Comparison of ENCODE assay signal across 9 mouse cellular contexts in genomic region chr8:125068146-125068905, GRCm38 (mm10). TPM values are rescaled to one million over a fixed set of nuclear protein-coding genes. Genes with fewer than 3 reads are reported as not detected.
DNase-seq lines count a peak whose midpoint lies in the region; ATAC-seq lines count a peak whose summit lies in the region.
"Had no signal": no experiment of that assay in that cellular context is flagged by ENCODE, and none has a peak within 500 bp of the region (broad histone marks: within the 10 kb centered on the region; RNA-seq: fewer than 3 reads in every experiment).

No protein-coding gene starts in this region.

- 0 out of 2 replicates have a peak overlapping the region, but pooled peaks have one; percentile 56 for H3K27ac ChIP-seq in forebrain, embryonic 14.5 days (ENCODE audit: low read depth, low read length)
- no peak overlapping the region for H3K27ac ChIP-seq in forebrain, embryonic 11.5 days (ENCODE audit: low read depth, low read length)
- peak overlapping the region; percentile 77 for H3K27ac ChIP-seq in lung, embryonic 15.5 days
- H3K27ac ChIP-seq in hindbrain, embryonic 16.5 days (ENCODE audit: low read depth, low read length): peak overlapping the region; percentile 74
- H3K27ac ChIP-seq in neural tube, embryonic 14.5 days (ENCODE audit: low read depth, low read length): peak overlapping the region; percentile 46

- no peak for ATAC-seq in forebrain, embryonic 14.5 days
- ATAC-seq in forebrain, embryonic 11.5 days (replicated peaks; ENCODE audit: low FRiP score): no peak
- no peak for ATAC-seq in lung, embryonic 15.5 days (ENCODE audit: borderline replicate concordance, extremely low read depth, low FRiP score, low TSS enrichment)
- no peak for ATAC-seq in hindbrain, embryonic 16.5 days
- no peak for ATAC-seq in neural tube, embryonic 14.5 days (ENCODE audit: low read depth)

- no peak overlapping the region for H3K4me3 ChIP-seq in forebrain, embryonic 14.5 days (ENCODE audit: low read depth, low read length)
- H3K4me3 ChIP-seq in forebrain, embryonic 11.5 days (ENCODE audit: low read depth, low read length): no peak overlapping the region
- H3K4me3 ChIP-seq in lung, embryonic 15.5 days: no peak overlapping the region
- H3K4me3 ChIP-seq in hindbrain, embryonic 16.5 days (ENCODE audit: low read length): no peak overlapping the region
- H3K4me3 ChIP-seq in neural tube, embryonic 14.5 days (ENCODE audit: low read depth, low read length): no peak overlapping the region
- H3K4me3 ChIP-seq: liver, embryonic 15.5 days had no signal

- 87% methylated on average over 6 of the region's 6 CpGs for WGBS in forebrain, embryonic 14.5 days
- 89% methylated on average over 6 of the region's 6 CpGs for WGBS in forebrain, embryonic 11.5 days
- WGBS in lung, embryonic 15.5 days: 73% methylated on average over 6 of the region's 6 CpGs
- WGBS in hindbrain, embryonic 16.5 days: 83% methylated on average over 6 of the region's 6 CpGs
- 84% methylated on average over 6 of the region's 6 CpGs for WGBS in neural tube, embryonic 14.5 days

- no peak overlapping the region for H3K9ac ChIP-seq in forebrain, embryonic 14.5 days (ENCODE audit: low read length)
- no peak overlapping the region for H3K9ac ChIP-seq in forebrain, embryonic 11.5 days (ENCODE audit: low read length)
- H3K9ac ChIP-seq in lung, embryonic 15.5 days: no peak overlapping the region
- H3K9ac ChIP-seq in hindbrain, embryonic 16.5 days (ENCODE audit: low read depth, low read length): no peak overlapping the region
- H3K9ac ChIP-seq in neural tube, embryonic 14.5 days (replicated peaks; ENCODE audit: low read depth, low read length): no peak overlapping the region
- H3K9ac ChIP-seq: liver, embryonic 15.5 days had no signal

- no peaks in the 10 kb centered on the region for H3K36me3 ChIP-seq in forebrain, embryonic 14.5 days (ENCODE audit: control insufficient read depth, insufficient read depth, low read length)
- H3K36me3 ChIP-seq in forebrain, embryonic 11.5 days (ENCODE audit: control insufficient read depth, insufficient read depth, low read length): no peaks in the 10 kb centered on the region
- no peaks in the 10 kb centered on the region for H3K36me3 ChIP-seq in lung, embryonic 15.5 days
- H3K36me3 ChIP-seq in hindbrain, embryonic 16.5 days (ENCODE audit: control insufficient read depth, insufficient read depth, low read length): no peaks in the 10 kb centered on the region
- H3K36me3 ChIP-seq in neural tube, embryonic 14.5 days (ENCODE audit: control insufficient read depth, insufficient read depth, low read length): no peaks in the 10 kb centered on the region
- H3K36me3 ChIP-seq: liver, embryonic 15.5 days had no signal

- H3K4me2 ChIP-seq in forebrain, embryonic 14.5 days (ENCODE audit: low read length): no peak overlapping the region
- no peak overlapping the region for H3K4me2 ChIP-seq in forebrain, embryonic 11.5 days (ENCODE audit: low read depth, low read length, severe bottlenecking)
- H3K4me2 ChIP-seq in lung, embryonic 15.5 days: no peak overlapping the region
- H3K4me2 ChIP-seq in hindbrain, embryonic 16.5 days (ENCODE audit: low read length): no peak overlapping the region
- no peak overlapping the region for H3K4me2 ChIP-seq in neural tube, embryonic 14.5 days (ENCODE audit: low read depth, low read length)

- H3K27me3 ChIP-seq in forebrain, embryonic 14.5 days (replicated peaks; ENCODE audit: control insufficient read depth, insufficient read depth, low read length): no peaks in the 10 kb centered on the region
- H3K27me3 ChIP-seq in forebrain, embryonic 11.5 days (ENCODE audit: control insufficient read depth, insufficient read depth, low read length): no peaks in the 10 kb centered on the region
- H3K27me3 ChIP-seq in lung, embryonic 15.5 days: no peaks in the 10 kb centered on the region
- H3K27me3 ChIP-seq in hindbrain, embryonic 16.5 days (replicated peaks; ENCODE audit: control insufficient read depth, insufficient read depth, low read length): no peaks in the 10 kb centered on the region
- no peaks in the 10 kb centered on the region for H3K27me3 ChIP-seq in neural tube, embryonic 14.5 days (ENCODE audit: control insufficient read depth, insufficient read depth, low read length)
- H3K27me3 ChIP-seq: liver, embryonic 15.5 days had no signal

- no peaks in the 10 kb centered on the region for H3K9me3 ChIP-seq in forebrain, embryonic 14.5 days (replicated peaks; ENCODE audit: control insufficient read depth, low read length)
- no peaks in the 10 kb centered on the region for H3K9me3 ChIP-seq in forebrain, embryonic 11.5 days (ENCODE audit: control insufficient read depth, low read length)
- no peaks in the 10 kb centered on the region for H3K9me3 ChIP-seq in lung, embryonic 15.5 days
- H3K9me3 ChIP-seq in hindbrain, embryonic 16.5 days (ENCODE audit: control insufficient read depth, low read length): no peaks in the 10 kb centered on the region
- no peaks in the 10 kb centered on the region for H3K9me3 ChIP-seq in neural tube, embryonic 14.5 days (ENCODE audit: control insufficient read depth, low read length)
- H3K9me3 ChIP-seq: liver, embryonic 15.5 days had no signal

- no peaks in the 10 kb centered on the region for H3K4me1 ChIP-seq in forebrain, embryonic 14.5 days (ENCODE audit: control insufficient read depth, insufficient read depth, low read length)
- no peaks in the 10 kb centered on the region for H3K4me1 ChIP-seq in forebrain, embryonic 11.5 days (replicated peaks; ENCODE audit: control insufficient read depth, insufficient read depth, low read length)
- H3K4me1 ChIP-seq in lung, embryonic 15.5 days: peaks cover 16% of the 10 kb centered on the region
- H3K4me1 ChIP-seq in hindbrain, embryonic 16.5 days (ENCODE audit: control insufficient read depth, insufficient read depth, low read depth, low read length): peaks cover 4% of the 10 kb centered on the region
- no peaks in the 10 kb centered on the region for H3K4me1 ChIP-seq in neural tube, embryonic 14.5 days (ENCODE audit: control insufficient read depth, insufficient read depth, low read length)

- no peak for DNase-seq in forebrain, embryonic 14.5 days (ENCODE audit: low spot score)
- no peak for DNase-seq in forebrain, embryonic 11.5 days (ENCODE audit: low spot score)
- DNase-seq in lung, adult 18-20 months: no peak
- no peak for DNase-seq in T-cell, adult 2 months (ENCODE audit: low spot score)
- no peak for DNase-seq in urinary bladder, postnatal 14 days (ENCODE audit: low spot score)

RNA-seq across cellular contexts. Expression of gene Disc1, which starts 14.3 kb away (rescaled TPM):
- polyA plus RNA-seq in forebrain, embryonic 14.5 days (2014; fragmentation: Nextera tagmentation; extraction: Ambion mirVana): 0.30 and 0.62 TPM in 2 replicates
- 1.0 and 1.3 TPM in 2 replicates for polyA plus RNA-seq in forebrain, embryonic 11.5 days (2014; fragmentation: Nextera tagmentation; extraction: Ambion mirVana)
- polyA plus RNA-seq in lung, embryonic 15.5 days (2015; fragmentation: Nextera tagmentation; extraction: Ambion mirVana): 2.9 and 3.0 TPM in 2 replicates
- 2.0 and 2.6 TPM in 2 replicates for polyA plus RNA-seq in hindbrain, embryonic 16.5 days (2015; fragmentation: Nextera tagmentation; extraction: Ambion mirVana)
- polyA plus RNA-seq in neural tube, embryonic 14.5 days (2014; fragmentation: Nextera tagmentation; extraction: Ambion mirVana): 1.0 and 1.2 TPM in 2 replicates

RNA-seq across cellular contexts. Expression of gene Tsnax, which starts 55.5 kb away (rescaled TPM):
- 171 and 186 TPM in 2 replicates for polyA plus RNA-seq in forebrain, embryonic 14.5 days (2014; fragmentation: Nextera tagmentation; extraction: Ambion mirVana)
- 126 and 130 TPM in 2 replicates for polyA plus RNA-seq in forebrain, embryonic 11.5 days (2014; fragmentation: Nextera tagmentation; extraction: Ambion mirVana)
- polyA plus RNA-seq in lung, embryonic 15.5 days (2015; fragmentation: Nextera tagmentation; extraction: Ambion mirVana): 118 and 123 TPM in 2 replicates
- 210 and 220 TPM in 2 replicates for polyA plus RNA-seq in hindbrain, embryonic 16.5 days (2015; fragmentation: Nextera tagmentation; extraction: Ambion mirVana)
- 208 and 215 TPM in 2 replicates for polyA plus RNA-seq in neural tube, embryonic 14.5 days (2014; fragmentation: Nextera tagmentation; extraction: Ambion mirVana)
